Mouse (Mus musculus) embryonic facial prominence, embryonic 13.5 days (tissue): Measurements from ENCODE around the gene Trp73. TPM values are rescaled to one million over a fixed set of nuclear protein-coding genes. Genes with fewer than 3 reads are reported as not detected.

Experiments used
- ATAC-seq: fragments of 200-750 bp; cut with Nextera tagmentation; 2 replicates; pipeline ENCODE4 v1.8.0; 2017; ENCODE audit warnings: low read depth; ENCODE audit not compliant: insufficient number of reproducible peaks, insufficient read depth, low FRiP score, low TSS enrichment
- H3K27ac ChIP-seq: fragments of 300-500 bp; sonication (generic); 2 replicates; pipeline ENCODE4 v1.5.1; 2015; ENCODE audit warnings: moderate library complexity, mild to moderate bottlenecking, inconsistent platforms
- H3K27me3 ChIP-seq: fragments of 300-500 bp; sonication (generic); 2 replicates; pipeline ENCODE4 v1.6.1; 2015; ENCODE audit warnings: mild to moderate bottlenecking, inconsistent platforms
- H3K36me3 ChIP-seq: fragments of 300-500 bp; sonication (generic); 2 replicates; pipeline ENCODE4 v1.6.1; 2015; ENCODE audit warnings: mild to moderate bottlenecking, inconsistent platforms
- H3K4me1 ChIP-seq: fragments of 300-500 bp; sonication (generic); 2 replicates; pipeline ENCODE4 v1.6.1; 2015; ENCODE audit warnings: inconsistent platforms
- H3K4me2 ChIP-seq: fragments of 300-500 bp; sonication (generic); 2 replicates; pipeline ENCODE4 v1.6.1; 2015; ENCODE audit warnings: moderate library complexity, mild to moderate bottlenecking, inconsistent platforms
- H3K4me3 ChIP-seq: fragments of 300-500 bp; sonication (generic); 2 replicates; pipeline ENCODE4 v1.5.1; 2015; ENCODE audit warnings: mild to moderate bottlenecking, inconsistent platforms
- H3K9ac ChIP-seq: fragments of 300-500 bp; sonication (generic); 2 replicates; pipeline ENCODE4 v1.6.1; 2015; ENCODE audit warnings: mild to moderate bottlenecking, inconsistent platforms
- H3K9me3 ChIP-seq: fragments of 300-500 bp; sonication (generic); 2 replicates; pipeline ENCODE4 v1.6.1; 2016; ENCODE audit warnings: inconsistent platforms
- WGBS: fragments of 180-500 bp; shearing (Covaris S2); methylation state at CpG from one replicate; pipeline ENCODE4 v1.1.7; 2015; ENCODE audit warnings: mixed read lengths; 5-methylcytosine and 5-hydroxymethylcytosine counted together
- polyA plus RNA-seq: library from polyadenylated mRNA; unstranded; fragments of >200 nt; fragmentation: Nextera tagmentation; extraction: Ambion mirVana; gene quantifications from 2 replicates; pipeline ENCODE4 v1.2.1, GENCODE M21; 2015

Gene Trp73
- polyA plus RNA-seq, 1 experiment from 2014 or later, result 5.7 TPM

- Histone ChIP-seq H3K4me2 (no peak overlapping the region), H3K4me1 (no peaks in the 10 kb centered on the region), H3K36me3 (no peaks in the 10 kb centered on the region), H3K4me3 (no peak overlapping the region), H3K9ac (no peak overlapping the region), H3K27ac (no peak overlapping the region), H3K9me3 (no peaks in the 10 kb centered on the region), H3K27me3 (peaks cover 32% of the 10 kb centered on the region; the same call in 1 of the 2 replicates)
- ATAC-seq, result no peak
- WGBS, result 74% methylated on average over 8 of the region's 8 CpGs
These were observed 48.7 kb downstream of the Trp73 start for GRCm38 (mm10) chr4:154091356-154091755.

- no peaks in the 10 kb centered on the region for H3K36me3 ChIP-seq
- H3K4me1 ChIP-seq, result no peaks in the 10 kb centered on the region
- no peak overlapping the region for H3K4me2 ChIP-seq
- H3K4me3 ChIP-seq, result no peak overlapping the region
- H3K9me3 ChIP-seq, result no peaks in the 10 kb centered on the region
- H3K27me3 ChIP-seq, result peaks cover 16% of the 10 kb centered on the region
- no peak for ATAC-seq
- WGBS, result 66% methylated on average over 5 of the region's 5 CpGs
- no peak overlapping the region for H3K9ac ChIP-seq
- H3K27ac ChIP-seq, result no peak overlapping the region
These were observed 50.8 kb downstream of the Trp73 start for GRCm38 (mm10) chr4:154089205-154089604.

GRCm38 (mm10) chr4:154086436-154086835, 53.6 kb downstream of the Trp73 start:
- no peak overlapping the region for H3K4me2 ChIP-seq
- 79% methylated on average over 8 of the region's 8 CpGs for WGBS
- ATAC-seq, result no peak
- H3K27me3 ChIP-seq, result peaks cover 37% of the 10 kb centered on the region
- H3K36me3 ChIP-seq, result no peaks in the 10 kb centered on the region
- H3K9ac ChIP-seq, result no peak overlapping the region
- H3K27ac ChIP-seq, result no peak overlapping the region
- H3K4me1 ChIP-seq, result no peaks in the 10 kb centered on the region
- no peaks in the 10 kb centered on the region; the same call in 1 of the 2 replicates for H3K9me3 ChIP-seq
- no peak overlapping the region for H3K4me3 ChIP-seq

GRCm38 (mm10) chr4:154085856-154086255, 54.2 kb downstream of the Trp73 start:
- ATAC-seq, result no peak
- Histone ChIP-seq H3K36me3 (no peaks in the 10 kb centered on the region), H3K4me2 (no peak overlapping the region), H3K27me3 (peaks cover 42% of the 10 kb centered on the region), H3K4me1 (no peaks in the 10 kb centered on the region), H3K9ac (no peak overlapping the region), H3K9me3 (no peaks in the 10 kb centered on the region; the same call in 1 of the 2 replicates), H3K4me3 (no peak overlapping the region), H3K27ac (no peak overlapping the region)
- WGBS, result 53% methylated on average over 3 of the region's 3 CpGs

- no peak for ATAC-seq
- Histone ChIP-seq H3K4me3 (0 out of 2 replicates have a peak overlapping the region, but pooled peaks have one; percentile 34), H3K4me2 (0 out of 2 replicates have a peak overlapping the region, but pooled peaks have one; percentile 45), H3K9ac (no peak overlapping the region), H3K4me1 (no peaks in the 10 kb centered on the region), H3K27ac (peak overlapping the region; percentile 4; the same call in 1 of the 2 replicates), H3K27me3 (peaks cover 55% of the 10 kb centered on the region), H3K36me3 (no peaks in the 10 kb centered on the region), H3K9me3 (no peaks in the 10 kb centered on the region; the same call in 1 of the 2 replicates)
- 4% methylated on average over 1 of the region's 1 CpGs for WGBS
These were observed 58.0 kb downstream of the Trp73 start for GRCm38 (mm10) chr4:154081974-154082373.

- Histone ChIP-seq H3K27ac (no peak overlapping the region), H3K9me3 (no peaks in the 10 kb centered on the region; the same call in 1 of the 2 replicates), H3K36me3 (no peaks in the 10 kb centered on the region), H3K9ac (peak overlapping the region; percentile 54), H3K4me3 (peak overlapping the region; percentile 34), H3K4me1 (no peaks in the 10 kb centered on the region), H3K27me3 (peaks cover 55% of the 10 kb centered on the region), H3K4me2 (peak overlapping the region; percentile 45)
- 3% methylated on average over 13 of the region's 13 CpGs for WGBS
- ATAC-seq, result no peak
These were observed 59.0 kb downstream of the Trp73 start for GRCm38 (mm10) chr4:154081021-154081420.

GRCm38 (mm10) chr4:154080211-154080610, 59.8 kb downstream of the Trp73 start:
- 51% methylated on average over 4 of the region's 4 CpGs for WGBS
- no peak for ATAC-seq
- no peaks in the 10 kb centered on the region for H3K36me3 ChIP-seq
- no peaks in the 10 kb centered on the region for H3K4me1 ChIP-seq
- H3K9me3 ChIP-seq, result no peaks in the 10 kb centered on the region; the same call in 1 of the 2 replicates
- H3K9ac ChIP-seq, result no peak overlapping the region
- H3K27ac ChIP-seq, result no peak overlapping the region
- peak overlapping the region; percentile 34 for H3K4me3 ChIP-seq
- peak overlapping the region; percentile 45 for H3K4me2 ChIP-seq
- peaks cover 57% of the 10 kb centered on the region for H3K27me3 ChIP-seq

- Histone ChIP-seq H3K27ac (no peak overlapping the region), H3K27me3 (peaks cover 52% of the 10 kb centered on the region), H3K4me1 (peaks cover 6% of the 10 kb centered on the region; the same call in 1 of the 2 replicates), H3K9ac (no peak overlapping the region), H3K9me3 (no peaks in the 10 kb centered on the region), H3K4me2 (peak overlapping the region; percentile 32), H3K4me3 (no peak overlapping the region), H3K36me3 (no peaks in the 10 kb centered on the region)
- WGBS, result 25% methylated on average over 14 of the region's 16 CpGs
- no peak for ATAC-seq
These were observed 68.1 kb downstream of the Trp73 start for GRCm38 (mm10) chr4:154071941-154072340.

GRCm38 (mm10) chr4:154071521-154071920, 68.5 kb downstream of the Trp73 start:
- H3K27me3 ChIP-seq, result peaks cover 52% of the 10 kb centered on the region
- WGBS, result under 1% methylated on average over 15 of the region's 20 CpGs
- no peaks in the 10 kb centered on the region for H3K36me3 ChIP-seq
- H3K4me3 ChIP-seq, result no peak overlapping the region
- ATAC-seq, result no peak
- peak overlapping the region; percentile 32 for H3K4me2 ChIP-seq
- no peak overlapping the region for H3K27ac ChIP-seq
- H3K4me1 ChIP-seq, result peaks cover 6% of the 10 kb centered on the region; the same call in 1 of the 2 replicates
- no peak overlapping the region for H3K9ac ChIP-seq
- no peaks in the 10 kb centered on the region for H3K9me3 ChIP-seq

- Histone ChIP-seq H3K9me3 (no peaks in the 10 kb centered on the region), H3K4me3 (no peak overlapping the region), H3K4me1 (peaks cover 6% of the 10 kb centered on the region; the same call in 1 of the 2 replicates), H3K27me3 (peaks cover 52% of the 10 kb centered on the region), H3K9ac (no peak overlapping the region), H3K36me3 (no peaks in the 10 kb centered on the region), H3K27ac (no peak overlapping the region), H3K4me2 (no peak overlapping the region)
- WGBS, result 0% methylated on average over 5 of the region's 5 CpGs
- no peak for ATAC-seq
These were observed 69.1 kb downstream of the Trp73 start for GRCm38 (mm10) chr4:154070896-154071295.

GRCm38 (mm10) chr4:154064827-154065773, 74.9 kb downstream of the Trp73 start:
- no peak overlapping the region for H3K27ac ChIP-seq
- H3K9ac ChIP-seq, result no peak overlapping the region
- no peak for ATAC-seq
- H3K4me2 ChIP-seq, result no peak overlapping the region
- no peaks in the 10 kb centered on the region for H3K4me1 ChIP-seq
- H3K36me3 ChIP-seq, result no peaks in the 10 kb centered on the region
- no peak overlapping the region for H3K4me3 ChIP-seq
- no peaks in the 10 kb centered on the region for H3K9me3 ChIP-seq
- H3K27me3 ChIP-seq, result peaks cover 18% of the 10 kb centered on the region
- 61% methylated on average over 14 of the region's 14 CpGs for WGBS

- no peak for ATAC-seq
- no peak overlapping the region for H3K4me3 ChIP-seq
- H3K4me1 ChIP-seq, result peaks cover 24% of the 10 kb centered on the region
- H3K27me3 ChIP-seq, result no peaks in the 10 kb centered on the region
- no peaks in the 10 kb centered on the region for H3K9me3 ChIP-seq
- no peak overlapping the region for H3K9ac ChIP-seq
- H3K4me2 ChIP-seq, result no peak overlapping the region
- 0 out of 2 replicates have a peak overlapping the region, but pooled peaks have one; percentile 12 for H3K27ac ChIP-seq
- 40% methylated on average over 4 of the region's 4 CpGs for WGBS
- no peaks in the 10 kb centered on the region for H3K36me3 ChIP-seq
These were observed 82.3 kb downstream of the Trp73 start for GRCm38 (mm10) chr4:154057696-154058095.
